Mouse (Mus musculus) G1E (cell line): Measurements from ENCODE around the gene Dgkd.

Experiments
- CTCF ChIP-seq: IDR thresholded peaks from 2 replicates; pipeline ENCODE4 v1.5.1; 2012; ENCODE audit warnings: low read depth, low read length, inconsistent platforms, mixed read lengths
- GATA1 ChIP-seq: IDR thresholded peaks from 2 replicates; pipeline ENCODE4 v1.6.1; 2012; ENCODE audit warnings: borderline replicate concordance, low read length, inconsistent platforms, mixed read lengths
- POLR2AphosphoS5 ChIP-seq: IDR thresholded peaks from 2 replicates; pipeline ENCODE4 v1.6.1; 2012; ENCODE audit warnings: low read depth, low read length, inconsistent platforms; ENCODE audit not compliant: insufficient replicate concordance
- TAL1 ChIP-seq: conservative IDR thresholded peaks from 2 replicates; pipeline ENCODE4 v1.6.1; 2012; ENCODE audit warnings: low read depth, low read length, inconsistent platforms, mixed read lengths

DNA sequence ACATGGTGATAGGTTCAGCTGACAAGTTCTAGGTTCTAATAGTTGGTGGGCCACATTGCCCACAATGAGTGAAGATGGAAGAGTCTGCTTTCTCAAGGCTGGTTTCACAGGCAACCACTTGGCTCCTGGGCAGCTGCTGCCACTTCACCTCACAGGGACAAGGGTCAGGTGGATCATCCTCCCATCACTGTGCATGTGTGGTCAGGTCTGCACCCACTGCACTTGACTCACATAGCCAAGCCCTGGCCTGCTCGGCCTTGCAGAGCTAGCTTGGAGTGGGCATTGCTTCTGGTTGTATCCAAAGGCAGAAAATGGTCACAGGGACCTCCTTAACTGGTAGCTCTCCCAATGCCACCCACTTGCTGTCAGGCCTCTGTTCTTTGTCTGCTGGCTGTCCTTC lies 88.7 kb downstream of the Dgkd start:
- no peak for TF ChIP-seq CTCF
- no peak for TF ChIP-seq TAL1
- TF ChIP-seq GATA1 = no peak
- TF ChIP-seq POLR2AphosphoS5 = peak; percentile 84; the same call in 1 of the 2 replicates
